Mouse (Mus musculus) olfactory bulb, adult 2 months (tissue): Measurements from ENCODE around the gene Mogs.

Experiments used
- CTCF ChIP-seq: fragments of 200-500 bp; IDR thresholded peaks from 2 replicates; pipeline ENCODE4 v1.5.1; 2012; ENCODE audit warnings: low read depth, mild to moderate bottlenecking, low read length, moderate library complexity; ENCODE audit not compliant: insufficient read depth
- POLR2A ChIP-seq: fragments of 200-500 bp; IDR thresholded peaks from 2 replicates; pipeline ENCODE4 v1.6.1; 2012; ENCODE audit warnings: mild to moderate bottlenecking, low read depth, low read length, moderate library complexity; ENCODE audit not compliant: insufficient read depth

DNA sequence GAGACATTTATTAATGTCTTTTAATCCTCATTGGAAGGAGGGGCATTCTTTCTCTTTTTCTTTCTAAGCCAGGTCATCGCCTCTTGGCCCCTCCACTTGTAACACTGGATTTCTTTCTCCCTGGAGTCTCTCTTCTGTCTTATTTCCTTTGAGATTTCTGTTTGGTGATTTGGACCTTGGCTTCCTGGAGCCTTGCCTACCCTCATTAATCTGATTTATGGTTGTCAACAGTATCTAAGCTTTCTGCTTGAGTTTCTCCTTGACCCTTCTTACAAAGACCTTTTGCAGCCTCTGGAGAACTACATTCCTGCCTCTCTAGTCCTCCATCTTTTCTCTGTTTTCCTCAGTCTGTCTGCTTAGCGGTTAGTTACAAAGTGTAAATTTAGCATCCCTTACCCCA is 16.9 kb upstream of the Mogs start:
- TF ChIP-seq CTCF (no peak), POLR2A (no peak)
